Mouse (Mus musculus) testis, adult 2 months (tissue): Measurements from ENCODE around the gene Plxdc2.

Source experiments
- CTCF ChIP-seq: fragments of 200-500 bp; IDR thresholded peaks from 2 replicates; pipeline ENCODE4 v1.5.1; 2012; ENCODE audit warnings: low read depth, mild to moderate bottlenecking, inconsistent platforms, low read length, moderate library complexity; ENCODE audit not compliant: control insufficient read depth, insufficient read depth, insufficient replicate concordance
- POLR2A ChIP-seq: fragments of 200-500 bp; IDR thresholded peaks from 2 replicates; pipeline ENCODE4 v1.6.1; 2012; ENCODE audit warnings: low read depth, mild to moderate bottlenecking, inconsistent platforms, low read length, moderate library complexity; ENCODE audit not compliant: control insufficient read depth

DNA sequence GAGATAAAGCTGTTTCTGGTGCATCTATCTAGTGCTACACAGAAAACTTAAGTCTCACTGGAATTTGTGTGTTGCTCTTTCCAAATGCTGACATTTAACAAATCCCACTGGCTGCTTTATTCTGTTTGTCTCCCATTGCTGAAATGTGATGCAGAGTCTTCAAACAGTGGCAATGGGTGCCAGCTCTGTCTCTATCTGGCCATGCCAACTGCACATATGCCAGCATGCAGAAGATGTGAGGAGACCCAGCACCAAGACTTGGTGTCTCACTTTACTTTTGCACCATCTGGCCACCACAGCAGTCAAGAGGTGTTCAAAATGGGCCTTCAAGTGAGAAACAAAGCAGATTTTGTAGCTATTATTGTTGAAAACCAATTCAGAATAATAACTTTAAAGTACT is 439.2 kb downstream of the Plxdc2 start:
- TF ChIP-seq CTCF (no peak), POLR2A (no peak)
